ENCODE assay signal across 10 mouse cellular contexts in genomic region chr5:114719003-114719927, GRCm38 (mm10). TPM values are rescaled to one million over a fixed set of nuclear protein-coding genes. Genes with fewer than 3 reads are reported as not detected.
DNase-seq lines count a peak whose midpoint lies in the region; ATAC-seq lines count a peak whose summit lies in the region.
"Had no signal": no experiment of that assay in that cellular context is flagged by ENCODE, and none has a peak within 500 bp of the region (broad histone marks: within the 10 kb centered on the region; RNA-seq: fewer than 3 reads in every experiment).

No protein-coding gene starts in this region.

- peak; percentile 95 for ATAC-seq in intestine, embryonic 15.5 days
- ATAC-seq in stomach, embryonic 16.5 days (ENCODE audit: insufficient read depth, low FRiP score), result peak; percentile 88
- ATAC-seq: midbrain, embryonic 16.5 days had no signal

- peaks cover 4% of the 10 kb centered on the region; the same call in 1 of the 2 replicates for H3K4me1 ChIP-seq in intestine, embryonic 15.5 days (replicated peaks)
- H3K4me1 ChIP-seq in stomach, embryonic 16.5 days (ENCODE audit: control insufficient read depth, insufficient read depth, low read length), result no peaks in the 10 kb centered on the region

- H3K9me3 ChIP-seq in intestine, embryonic 15.5 days, result no peaks in the 10 kb centered on the region
- no peaks in the 10 kb centered on the region for H3K9me3 ChIP-seq in stomach, embryonic 16.5 days (replicated peaks; ENCODE audit: control insufficient read depth, low read length)

- peaks cover 24% of the 10 kb centered on the region for H3K36me3 ChIP-seq in intestine, embryonic 15.5 days
- H3K36me3 ChIP-seq in stomach, embryonic 16.5 days (ENCODE audit: control insufficient read depth, insufficient read depth, low read length), result peaks cover 20% of the 10 kb centered on the region

- H3K9ac ChIP-seq in intestine, embryonic 15.5 days, result no peak overlapping the region
- no peak overlapping the region for H3K9ac ChIP-seq in stomach, embryonic 16.5 days (ENCODE audit: low read length)

- no peaks in the 10 kb centered on the region for H3K27me3 ChIP-seq in intestine, embryonic 15.5 days (replicated peaks)
- H3K27me3 ChIP-seq in stomach, embryonic 16.5 days (ENCODE audit: control insufficient read depth, insufficient read depth, low read length), result no peaks in the 10 kb centered on the region

- no peak overlapping the region for H3K27ac ChIP-seq in intestine, embryonic 15.5 days
- H3K27ac ChIP-seq in stomach, embryonic 16.5 days (ENCODE audit: low read length), result no peak overlapping the region
- H3K27ac ChIP-seq: layer of hippocampus, adult 2 months had no signal

- no peak overlapping the region for H3K4me3 ChIP-seq in intestine, embryonic 15.5 days (replicated peaks)
- H3K4me3 ChIP-seq in stomach, embryonic 16.5 days (replicated peaks; ENCODE audit: low read length), result no peak overlapping the region
- H3K4me3 ChIP-seq: layer of hippocampus, adult 2 months had no signal

- DNase-seq in cerebellum, adult 11 months, result peak; percentile 63
- no peak for DNase-seq in cerebellum, adult 8-10 months
- peak; percentile 82 to 92 for DNase-seq in kidney, postnatal 36 days
- DNase-seq in embryo, embryonic 10 days (ENCODE audit: low spot score), result no peak
- no peak for DNase-seq in neural tube, embryonic 10.5 days (ENCODE audit: extremely low spot score, low spot score)
- DNase-seq in ovary, postnatal 10 days (ENCODE audit: low spot score), result no peak

- 72% methylated on average over 20 of the region's 20 CpGs for WGBS in intestine, embryonic 15.5 days
- 77% methylated on average over 20 of the region's 20 CpGs for WGBS in stomach, embryonic 16.5 days

- H3K4me2 ChIP-seq in intestine, embryonic 15.5 days (replicated peaks), result 0 out of 2 replicates have a peak overlapping the region, but pooled peaks have one; percentile 13
- no peak overlapping the region for H3K4me2 ChIP-seq in stomach, embryonic 16.5 days (ENCODE audit: low read depth, low read length)

RNA-seq across cellular contexts. Expression of gene Tchp, which starts 11.7 kb away (rescaled TPM):
- polyA plus RNA-seq in intestine, embryonic 15.5 days (2015; fragmentation: Nextera tagmentation; extraction: Ambion mirVana), result 9.2 and 10.5 TPM in 2 replicates
- 9.3 and 9.4 TPM in 2 replicates for polyA plus RNA-seq in stomach, embryonic 16.5 days (2015; fragmentation: Nextera tagmentation; extraction: Ambion mirVana)

RNA-seq across cellular contexts. Expression of gene Gltp, which starts 28.5 kb away (rescaled TPM):
- 99.7 and 103 TPM in 2 replicates for polyA plus RNA-seq in intestine, embryonic 15.5 days (2015; fragmentation: Nextera tagmentation; extraction: Ambion mirVana)
- polyA plus RNA-seq in stomach, embryonic 16.5 days (2015; fragmentation: Nextera tagmentation; extraction: Ambion mirVana), result 208 and 281 TPM in 2 replicates

RNA-seq across cellular contexts. Expression of gene Ankrd13a, which starts 55.2 kb away (rescaled TPM):
- polyA plus RNA-seq in intestine, embryonic 15.5 days (2015; fragmentation: Nextera tagmentation; extraction: Ambion mirVana), result 55.1 and 55.3 TPM in 2 replicates
- 12.7 and 13.1 TPM in 2 replicates for polyA plus RNA-seq in stomach, embryonic 16.5 days (2015; fragmentation: Nextera tagmentation; extraction: Ambion mirVana)

RNA-seq across cellular contexts. Expression of gene Git2, which starts 56.1 kb away (rescaled TPM):
- polyA plus RNA-seq in intestine, embryonic 15.5 days (2015; fragmentation: Nextera tagmentation; extraction: Ambion mirVana), result 30.7 and 31.7 TPM in 2 replicates
- 35.9 and 42.0 TPM in 2 replicates for polyA plus RNA-seq in stomach, embryonic 16.5 days (2015; fragmentation: Nextera tagmentation; extraction: Ambion mirVana)

Comparison
In these comparisons a context has a peak if more than half of its experiments do, and no peak if none do; other contexts are left out.
1. DNase-seq: peak in cerebellum, adult 11 months (single experiment) and kidney, postnatal 36 days (2 of 2); none in cerebellum, adult 8-10 months (single experiment), embryo, embryonic 10 days (single experiment), neural tube, embryonic 10.5 days (single experiment) and ovary, postnatal 10 days (single experiment).